Mouse (Mus musculus): ENCODE results near the gene Ilf3. TPM values are rescaled to one million over a fixed set of nuclear protein-coding genes. Genes with fewer than 3 reads are reported as not detected.

Ilf3 gene
- polyA plus RNA-seq, 1 experiment = 13.8 TPM

GRCm38 (mm10) chr9:21405525-21405924 is 37.9 kb downstream of the Ilf3 start:
- Histone ChIP-seq H3K4me3 (ENCODE audit: insufficient read depth, low read depth, low read length) (no peak overlapping the region), H3K27ac (replicated peaks; ENCODE audit: low read depth, low read length) (no peak overlapping the region), H3K4me1 (ENCODE audit: control insufficient read depth, insufficient read depth, insufficient read length, low read length) (no peaks in the 10 kb centered on the region)

GRCm38 (mm10) chr9:21407951-21408350 is 40.3 kb downstream of the Ilf3 start:
- no peaks in the 10 kb centered on the region for H3K4me1 ChIP-seq (ENCODE audit: control insufficient read depth, insufficient read depth, insufficient read length, low read length)
- H3K27ac ChIP-seq (replicated peaks; ENCODE audit: low read depth, low read length) = no peak overlapping the region
- no peak overlapping the region for H3K4me3 ChIP-seq (ENCODE audit: insufficient read depth, low read depth, low read length)

- Histone ChIP-seq H3K27ac (replicated peaks; ENCODE audit: low read depth, low read length) (no peak overlapping the region), H3K4me1 (ENCODE audit: control insufficient read depth, insufficient read depth, insufficient read length, low read length) (no peaks in the 10 kb centered on the region), H3K4me3 (ENCODE audit: insufficient read depth, low read depth, low read length) (no peak overlapping the region)
Measured at GRCm38 (mm10) chr9:21408624-21409023, 41.0 kb downstream of the Ilf3 start.

- no peak overlapping the region for H3K27ac ChIP-seq (replicated peaks; ENCODE audit: low read depth, low read length)
- no peaks in the 10 kb centered on the region for H3K4me1 ChIP-seq (ENCODE audit: control insufficient read depth, insufficient read depth, insufficient read length, low read length)
Measured at GRCm38 (mm10) chr9:21409592-21410317, 42.1 kb downstream of the Ilf3 start.

GRCm38 (mm10) chr9:21411669-21412550 is 44.2 kb downstream of the Ilf3 start, which contains the start of gene Qtrt1:
TSS of gene Qtrt1 (plus strand) at chr9:21411837.
- Histone ChIP-seq H3K4me3 (ENCODE audit: insufficient read depth, low read depth, low read length) (peak within 1 kb of the TSS; percentile 87), H3K4me1 (ENCODE audit: control insufficient read depth, insufficient read depth, insufficient read length, low read length) (no peaks in the 10 kb centered on the region), H3K27ac (replicated peaks; ENCODE audit: low read depth, low read length) (no peak within 1 kb of the TSS)

More at GRCm38 (mm10) chr9:21409592-21410317, 42.1 kb downstream of the Ilf3 start:
- H3K4me3 ChIP-seq (ENCODE audit: insufficient read depth, low read depth, low read length) = no peak overlapping the region

GRCm38 (mm10) chr9:21417866-21418265 is 50.2 kb downstream of the Ilf3 start:
- Histone ChIP-seq H3K4me3 (ENCODE audit: insufficient read depth, low read depth, low read length) (no peak overlapping the region), H3K27ac (replicated peaks; ENCODE audit: low read depth, low read length) (no peak overlapping the region), H3K4me1 (ENCODE audit: control insufficient read depth, insufficient read depth, insufficient read length, low read length) (no peaks in the 10 kb centered on the region)

- H3K27ac ChIP-seq (replicated peaks; ENCODE audit: low read depth, low read length) = no peak overlapping the region
- no peak overlapping the region for H3K4me3 ChIP-seq (ENCODE audit: insufficient read depth, low read depth, low read length)
- no peaks in the 10 kb centered on the region for H3K4me1 ChIP-seq (ENCODE audit: control insufficient read depth, insufficient read depth, insufficient read length, low read length)
Measured at GRCm38 (mm10) chr9:21419646-21420045, 52.0 kb downstream of the Ilf3 start.

- H3K4me3 ChIP-seq (ENCODE audit: insufficient read depth, low read depth, low read length) = peak within 1 kb of the TSS; percentile 95
- peak within 1 kb of the TSS; percentile 85 for H3K27ac ChIP-seq (replicated peaks; ENCODE audit: low read depth, low read length)
- H3K4me1 ChIP-seq (ENCODE audit: control insufficient read depth, insufficient read depth, insufficient read length, low read length) = peaks cover 21% of the 10 kb centered on the region
Measured at GRCm38 (mm10) chr9:21424631-21425555, 57.2 kb downstream of the Ilf3 start, which contains the start of gene Dnm2. TSS of gene Dnm2 (plus strand) at chr9:21424908.

- Histone ChIP-seq H3K4me1 (ENCODE audit: control insufficient read depth, insufficient read depth, insufficient read length, low read length) (peaks cover 28% of the 10 kb centered on the region), H3K27ac (replicated peaks; ENCODE audit: low read depth, low read length) (peak overlapping the region; percentile 30; the same call in 1 of the 2 replicates), H3K4me3 (ENCODE audit: insufficient read depth, low read depth, low read length) (peak overlapping the region; percentile 95)
Measured at GRCm38 (mm10) chr9:21425556-21425945, 57.9 kb downstream of the Ilf3 start.

GRCm38 (mm10) chr9:21426013-21426412 is 58.3 kb downstream of the Ilf3 start:
- Histone ChIP-seq H3K27ac (replicated peaks; ENCODE audit: low read depth, low read length) (0 out of 2 replicates have a peak overlapping the region, but pooled peaks have one; percentile 30), H3K4me3 (ENCODE audit: insufficient read depth, low read depth, low read length) (peak overlapping the region; percentile 95), H3K4me1 (ENCODE audit: control insufficient read depth, insufficient read depth, insufficient read length, low read length) (peaks cover 29% of the 10 kb centered on the region)

- Histone ChIP-seq H3K27ac (replicated peaks; ENCODE audit: low read depth, low read length) (no peak overlapping the region), H3K4me3 (ENCODE audit: insufficient read depth, low read depth, low read length) (no peak overlapping the region), H3K4me1 (ENCODE audit: control insufficient read depth, insufficient read depth, insufficient read length, low read length) (peaks cover 31% of the 10 kb centered on the region)
Measured at GRCm38 (mm10) chr9:21426525-21426924, 58.9 kb downstream of the Ilf3 start.

GRCm38 (mm10) chr9:21427773-21428172 is 60.1 kb downstream of the Ilf3 start:
- H3K27ac ChIP-seq (replicated peaks; ENCODE audit: low read depth, low read length) = no peak overlapping the region
- peaks cover 32% of the 10 kb centered on the region for H3K4me1 ChIP-seq (ENCODE audit: control insufficient read depth, insufficient read depth, insufficient read length, low read length)
- H3K4me3 ChIP-seq (ENCODE audit: insufficient read depth, low read depth, low read length) = no peak overlapping the region

- Histone ChIP-seq H3K4me1 (ENCODE audit: control insufficient read depth, insufficient read depth, insufficient read length, low read length) (peaks cover 33% of the 10 kb centered on the region), H3K27ac (replicated peaks; ENCODE audit: low read depth, low read length) (no peak overlapping the region), H3K4me3 (ENCODE audit: insufficient read depth, low read depth, low read length) (no peak overlapping the region)
Measured at GRCm38 (mm10) chr9:21428178-21428577, 60.5 kb downstream of the Ilf3 start.

- Histone ChIP-seq H3K4me1 (ENCODE audit: control insufficient read depth, insufficient read depth, insufficient read length, low read length) (peaks cover 44% of the 10 kb centered on the region), H3K4me3 (ENCODE audit: insufficient read depth, low read depth, low read length) (no peak overlapping the region), H3K27ac (replicated peaks; ENCODE audit: low read depth, low read length) (no peak overlapping the region)
Measured at GRCm38 (mm10) chr9:21430724-21431123, 63.1 kb downstream of the Ilf3 start.
